Mouse (Mus musculus) right cerebral cortex, postnatal 36 days (tissue): ENCODE measurements around the gene Sema6b.
"Not testable (repeated sequence)": the region's sequence is repeated elsewhere in the genome, so short reads cannot be mapped to it uniquely, and the experiment has no call there.

Source experiments
- DNase-seq, 2 experiments: peaks; one replicate each; pipeline ENCODE4 v3.0.0; 2022; ENCODE audit warnings: low spot score in 2 of 2, mixed read lengths in 1 of 2

Sema6b gene

DNA sequence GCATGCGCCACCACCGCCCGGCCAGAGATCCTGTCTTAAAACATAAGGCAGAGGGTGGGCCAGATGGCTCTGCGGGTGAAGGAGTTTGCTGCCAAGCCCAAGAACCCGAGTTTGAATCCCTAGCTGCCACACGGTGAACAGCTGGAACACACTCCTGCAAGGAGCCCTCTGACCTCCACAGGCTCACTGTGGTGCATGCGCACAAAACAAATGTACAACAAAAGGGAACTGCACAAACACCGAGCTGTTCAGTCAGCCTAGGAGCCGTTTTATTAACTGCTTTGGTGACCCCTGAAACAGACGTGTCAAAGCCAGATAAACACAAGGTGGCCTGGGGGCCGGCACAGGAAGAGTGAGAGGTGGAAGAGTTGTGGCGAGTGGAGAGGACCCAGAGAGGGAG is 20.7 kb downstream of the Sema6b start:
- DNase-seq = no peak

DNA sequence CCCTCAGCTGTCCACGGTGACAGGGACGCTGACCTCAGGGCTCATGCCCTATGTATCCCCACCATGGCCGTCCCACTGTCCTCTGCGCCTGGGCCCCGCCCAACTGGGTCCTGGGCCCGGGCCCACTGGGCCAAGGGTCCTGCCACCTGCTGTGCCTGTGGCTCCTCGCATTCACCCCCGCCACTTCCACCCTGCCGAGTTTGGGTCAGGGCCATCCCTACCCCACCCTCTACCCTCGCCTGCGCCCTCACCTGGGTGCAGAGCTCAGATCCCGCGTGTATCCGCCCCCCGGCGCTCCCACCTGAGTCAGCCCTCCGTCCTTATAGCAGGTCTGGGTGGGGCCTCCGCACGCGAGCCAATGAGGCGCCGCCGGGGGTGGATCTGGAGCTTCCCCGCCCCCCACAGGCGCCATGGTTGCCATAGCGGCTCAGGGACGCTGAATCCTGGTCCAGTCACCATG is 22.9 kb downstream of the Sema6b start, which contains the start of gene Plin5:
Gene Plin5 (minus strand): TSS at position 346 of the 460 bp plus-strand sequence.
- peak in 1 of 2 experiments; percentile 47 for DNase-seq

DNA sequence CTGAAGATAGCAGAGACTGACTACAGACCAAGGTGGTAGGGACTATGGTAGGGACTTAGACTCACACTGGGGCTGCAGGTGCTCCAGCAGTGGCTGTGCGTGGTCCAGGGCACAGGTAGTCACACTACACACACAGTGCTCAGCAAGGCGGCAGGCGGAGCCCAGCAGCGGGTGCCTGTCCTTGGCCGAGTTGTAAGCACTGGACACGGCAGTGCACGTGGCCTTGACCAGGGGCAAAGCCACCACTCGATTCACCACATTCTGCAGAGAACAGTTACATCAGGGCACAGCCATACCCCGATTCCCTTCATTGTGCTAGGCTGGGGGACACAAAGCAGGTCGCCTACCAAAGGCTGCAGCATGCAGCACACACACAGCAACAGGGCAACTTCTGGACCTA is 23.9 kb downstream of the Sema6b start:
- DNase-seq = no peak

DNA sequence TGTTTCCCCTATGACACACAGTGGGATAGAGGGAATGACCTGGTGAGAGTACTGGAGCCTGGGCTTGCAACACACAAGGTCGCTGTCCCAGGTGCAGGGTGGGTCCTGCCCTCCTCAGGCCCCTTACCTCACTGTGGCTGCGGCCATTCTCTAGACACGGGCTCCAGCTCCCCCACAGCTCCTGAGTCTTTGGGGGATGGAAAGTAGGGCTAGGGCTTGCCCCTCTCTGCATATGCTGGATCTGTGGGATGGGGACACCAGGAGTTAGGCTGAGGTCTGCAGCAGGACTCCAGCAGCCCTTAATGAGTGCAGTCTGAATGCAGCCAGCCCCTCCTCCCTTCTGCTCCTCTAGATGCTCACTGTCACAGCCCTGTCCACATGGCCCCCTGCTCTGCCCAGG is 27.4 kb downstream of the Sema6b start:
- no peak for DNase-seq

DNA sequence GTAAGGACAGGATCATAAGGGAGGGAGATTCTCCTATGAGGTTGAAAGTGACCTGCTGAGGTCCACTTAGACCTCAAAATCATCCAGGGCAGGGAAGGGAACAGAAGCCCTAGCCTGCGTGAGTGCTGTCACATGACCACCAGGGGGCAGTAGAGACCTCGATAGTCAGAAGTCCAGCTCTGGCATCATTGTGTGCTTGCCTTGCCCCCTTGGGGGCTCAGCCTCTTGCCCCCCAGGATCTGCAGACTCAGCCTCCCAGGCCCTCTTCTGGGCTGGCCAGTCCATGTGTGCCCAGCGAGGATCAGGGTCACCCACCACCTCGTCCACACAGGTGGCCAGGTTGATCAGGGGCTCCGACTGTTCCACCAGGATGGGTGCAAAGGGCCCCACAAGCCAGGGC is 28.3 kb downstream of the Sema6b start:
- DNase-seq = no peak

DNA sequence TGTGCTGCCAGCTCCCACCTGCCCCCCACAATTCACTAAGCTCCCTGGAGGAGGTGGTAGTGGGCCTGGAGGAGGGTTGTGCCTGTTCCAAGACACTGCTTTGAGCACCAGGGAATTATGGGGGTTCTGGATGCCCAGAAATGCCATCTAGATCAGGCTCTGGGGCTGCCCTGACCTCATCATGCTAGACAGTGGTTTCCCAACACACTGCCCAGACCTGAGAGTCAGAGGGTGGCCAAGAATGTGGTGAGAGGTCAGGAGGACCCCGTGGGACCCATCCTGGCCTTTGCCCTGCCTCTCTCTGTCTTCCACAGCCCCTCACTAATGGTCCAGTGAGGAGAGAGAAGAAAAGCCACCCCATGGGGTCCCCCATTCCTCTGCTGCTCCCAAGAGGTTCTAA is 29.1 kb downstream of the Sema6b start:
- no peak for DNase-seq

DNA sequence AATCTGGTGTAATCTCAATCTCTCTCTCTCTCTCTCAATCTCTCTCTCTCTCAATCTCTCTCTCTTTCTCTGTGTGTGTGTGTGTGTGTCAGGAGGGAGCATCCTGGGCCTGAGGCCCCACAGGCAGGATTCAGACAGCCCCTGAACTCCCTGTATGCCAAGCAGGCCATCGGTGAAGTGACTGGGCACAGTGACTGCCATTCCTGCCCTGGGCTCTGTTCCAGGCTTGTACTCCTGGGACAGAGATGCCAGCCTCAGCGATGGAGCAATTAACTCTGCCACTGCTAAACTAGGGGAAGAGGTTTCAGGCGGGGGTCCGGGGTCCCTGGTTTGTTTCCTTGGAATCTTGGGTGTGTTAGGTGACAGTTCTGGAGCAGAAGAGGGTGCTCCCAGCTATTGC is 29.6 kb downstream of the Sema6b start:
- DNase-seq = no peak

DNA sequence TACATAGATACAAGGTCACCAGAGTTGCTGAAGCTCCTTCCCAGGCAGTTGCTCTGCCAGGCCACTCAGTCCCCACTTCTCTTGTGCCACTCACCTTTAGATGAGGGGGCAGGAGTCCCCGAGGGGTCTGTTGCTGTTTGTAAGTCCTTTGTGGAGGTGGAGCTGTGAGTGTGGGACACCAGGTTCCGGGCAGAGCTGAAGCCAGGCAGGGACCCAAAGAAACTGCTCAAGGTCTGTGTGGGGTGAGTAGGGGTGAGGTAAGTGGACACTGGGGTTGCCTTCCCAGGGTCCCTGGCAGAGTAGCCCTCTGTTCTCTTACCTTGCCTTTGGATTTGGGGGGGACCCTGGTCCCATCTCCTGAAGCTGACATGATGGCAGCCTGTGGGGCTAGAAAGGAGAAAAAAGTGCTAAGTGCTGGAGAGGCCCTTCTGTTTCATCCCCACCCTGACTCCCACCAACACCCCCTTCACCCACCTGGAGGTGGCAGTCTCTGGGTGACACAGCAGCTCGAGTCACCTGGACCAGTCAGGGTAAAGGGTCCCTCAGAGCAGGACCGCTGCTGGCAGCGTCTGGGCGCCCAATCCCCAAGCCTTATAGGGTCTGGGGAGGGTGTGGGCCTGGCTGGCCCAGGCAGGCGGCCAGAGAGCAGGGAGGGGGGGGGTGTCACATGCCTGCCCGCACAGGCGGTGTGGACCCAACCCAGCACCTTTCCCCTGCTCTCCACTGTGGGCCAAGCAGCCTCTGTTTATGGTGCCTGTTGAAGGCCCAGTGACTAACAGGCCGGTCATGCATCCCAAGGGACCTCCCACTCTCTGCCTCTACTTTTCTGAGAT is 30.7 kb downstream of the Sema6b start, which contains the start of gene Plin4:
Gene Plin4 (minus strand): TSS at position 585 of the 833 bp plus-strand sequence.
- no peak for DNase-seq

DNA sequence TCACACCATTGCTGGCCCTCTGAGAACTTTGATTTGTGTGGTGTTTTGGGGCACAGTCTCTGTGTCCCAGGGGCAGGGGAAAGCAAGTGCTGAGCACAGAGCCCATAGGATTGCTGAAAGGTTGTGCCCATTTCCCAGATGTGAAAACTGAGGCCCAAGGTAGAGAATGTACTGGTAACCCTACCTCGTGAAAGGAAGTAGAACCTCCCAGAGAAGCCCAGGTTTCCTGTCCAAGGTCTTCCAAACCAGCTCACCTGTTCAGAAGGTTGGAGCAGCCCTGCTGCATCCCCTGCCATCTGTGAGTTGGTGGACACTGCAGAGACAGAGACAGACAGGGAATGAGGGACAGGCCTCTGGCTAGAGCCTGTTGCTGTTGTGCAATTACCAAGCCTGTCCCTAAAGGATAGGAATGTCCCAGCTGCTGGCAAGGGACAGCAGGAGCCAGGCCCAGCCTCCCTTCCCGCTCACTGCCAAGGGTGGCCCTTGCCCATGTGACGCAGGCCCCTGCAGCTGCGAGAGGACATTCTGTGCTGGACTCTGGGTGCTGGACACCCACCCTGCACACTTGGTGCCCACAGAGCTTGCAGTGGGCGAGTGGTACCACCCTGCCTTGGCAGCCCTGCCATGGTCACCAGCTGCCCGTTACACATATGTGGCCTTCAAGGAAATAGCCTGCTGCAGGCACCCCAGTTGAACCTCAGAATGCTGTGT is 31.7 kb downstream of the Sema6b start:
- peak; percentile 76 for DNase-seq

DNA sequence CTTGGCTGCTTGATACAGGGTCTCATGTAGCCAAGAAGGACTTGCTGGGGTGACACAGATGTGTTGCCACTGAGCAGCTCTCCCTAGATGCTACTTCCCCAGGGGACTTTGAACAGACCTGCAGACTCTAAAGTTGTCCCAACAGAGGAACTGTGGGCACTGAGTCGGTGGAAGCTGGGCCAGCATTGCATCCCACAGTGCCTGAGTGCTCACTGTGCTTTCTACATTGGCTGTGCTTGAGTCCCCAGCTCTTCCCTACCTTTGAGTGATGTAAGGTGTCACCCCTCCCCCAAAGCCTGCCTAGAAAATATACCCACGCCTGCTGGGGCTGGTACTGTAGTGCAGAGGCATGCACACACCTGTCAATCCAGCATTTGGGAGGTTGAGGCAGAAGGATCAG is 32.4 kb downstream of the Sema6b start:
- no peak for DNase-seq

DNA sequence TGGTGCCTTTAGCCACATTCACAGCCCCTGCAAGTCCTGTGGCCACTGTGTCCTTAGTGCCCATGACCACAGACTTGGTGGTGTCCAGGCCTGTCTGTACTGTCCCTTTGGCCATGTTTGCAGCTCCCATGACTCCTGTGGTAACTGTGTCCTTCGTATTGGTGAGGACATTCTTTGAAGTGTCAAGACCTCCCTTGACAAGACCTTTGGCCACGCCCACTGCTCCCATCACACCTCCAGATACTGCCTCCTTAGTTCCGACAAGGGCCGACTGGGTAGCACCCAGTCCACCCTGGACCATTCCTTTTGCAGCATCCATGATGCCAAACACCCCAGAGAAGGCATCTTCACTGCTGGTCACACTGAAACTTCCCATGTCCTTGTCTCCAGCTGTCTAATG is 33.2 kb downstream of the Sema6b start:
- DNase-seq = no peak

DNA sequence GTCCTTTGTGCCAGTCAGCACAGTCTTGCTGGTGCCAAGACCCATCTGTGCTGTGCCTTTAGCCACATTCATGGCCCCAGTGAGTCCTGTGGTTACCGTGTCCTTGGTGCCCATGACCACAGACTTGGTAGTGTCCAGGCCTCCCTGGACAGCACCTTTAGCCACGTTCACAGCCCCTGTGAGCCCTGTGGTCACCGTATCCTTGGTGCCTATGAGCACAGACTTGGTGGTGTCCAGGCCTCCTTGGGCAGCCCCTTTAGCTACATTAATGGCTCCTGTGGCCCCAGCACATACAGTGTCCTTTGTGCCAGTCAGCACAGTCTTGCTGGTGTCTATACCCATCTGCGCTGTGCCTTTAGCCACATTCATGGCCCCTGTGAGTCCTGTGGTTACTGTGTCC is 33.7 kb downstream of the Sema6b start:
- DNase-seq = not testable (repeated sequence)

DNA sequence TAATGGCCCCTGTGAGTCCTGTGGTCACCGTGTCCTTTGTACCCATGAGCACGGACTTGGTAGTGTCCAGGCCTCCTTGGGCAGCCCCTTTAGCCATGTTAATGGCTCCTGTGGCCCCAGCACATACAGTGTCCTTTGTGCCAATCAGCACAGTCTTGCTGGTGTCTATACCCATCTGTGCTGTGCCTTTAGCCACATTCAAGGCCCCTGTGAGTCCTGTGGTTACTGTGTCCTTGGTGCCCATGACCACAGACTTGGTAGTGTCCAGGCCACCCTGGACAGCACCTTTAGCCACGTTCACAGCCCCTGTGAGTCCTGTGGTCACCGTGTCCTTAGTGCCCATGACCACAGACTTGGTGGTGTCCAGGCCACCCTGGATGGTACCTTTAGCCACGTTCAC is 35.3 kb downstream of the Sema6b start:
- DNase-seq = not testable (repeated sequence)

DNA sequence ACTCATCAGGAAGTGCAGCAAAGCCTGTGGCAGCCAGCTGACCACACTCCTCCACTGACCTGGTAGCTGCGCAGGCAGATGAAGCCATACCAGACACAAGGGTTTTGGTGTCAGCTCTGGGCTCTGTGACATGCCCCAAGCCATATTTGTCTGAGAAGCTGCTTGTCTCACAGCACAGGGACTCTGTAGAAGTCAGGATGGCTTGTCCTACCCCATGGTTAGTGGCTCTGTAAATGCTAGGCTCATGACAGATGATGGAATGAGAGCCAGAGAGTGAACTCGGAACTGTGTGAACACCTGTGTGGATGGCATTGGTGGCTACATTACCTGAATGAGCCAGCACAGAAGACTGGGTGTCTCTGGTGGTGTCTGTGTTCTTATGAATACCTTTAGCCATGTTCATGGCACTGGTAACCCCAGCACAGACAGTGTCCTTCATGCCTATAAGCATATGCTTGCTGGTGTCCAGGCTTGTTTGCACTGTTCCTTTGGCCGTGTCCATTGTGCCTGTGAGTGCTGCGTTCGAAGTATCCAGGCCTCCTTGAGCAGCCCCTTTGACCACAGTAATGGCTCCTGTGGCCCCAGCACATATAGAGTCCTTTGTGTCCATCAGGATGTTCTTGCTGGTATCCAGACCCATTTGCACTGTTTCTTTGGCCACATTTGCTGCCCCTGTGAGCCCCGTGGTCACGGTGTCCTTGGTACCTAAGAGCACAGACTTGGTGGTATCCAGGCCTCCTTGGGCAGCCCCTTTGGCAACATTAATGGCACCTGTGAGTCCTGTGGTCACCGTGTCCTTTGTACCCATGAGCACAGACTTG is 36.5 kb downstream of the Sema6b start:
- no peak for DNase-seq

DNA sequence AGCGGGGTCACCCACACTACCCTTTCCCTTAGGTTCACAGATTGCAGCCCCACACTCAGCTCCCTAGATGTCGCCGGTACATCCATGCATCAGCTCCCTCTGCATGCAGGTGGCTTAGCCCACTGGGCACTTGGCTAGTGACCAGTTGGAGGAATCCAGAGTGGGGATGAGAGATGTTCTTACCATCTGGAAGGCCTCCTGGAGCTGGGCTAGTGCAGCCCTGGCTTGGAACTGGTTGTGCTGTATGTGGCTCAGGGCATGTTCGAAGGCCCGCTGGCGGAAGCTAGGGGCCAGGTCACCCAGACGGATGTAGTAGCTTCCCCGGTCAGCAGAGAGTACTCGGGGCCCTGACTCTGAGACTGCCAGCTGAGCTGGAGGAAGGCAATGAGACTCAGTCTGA is 37.2 kb downstream of the Sema6b start:
- DNase-seq = no peak

DNA sequence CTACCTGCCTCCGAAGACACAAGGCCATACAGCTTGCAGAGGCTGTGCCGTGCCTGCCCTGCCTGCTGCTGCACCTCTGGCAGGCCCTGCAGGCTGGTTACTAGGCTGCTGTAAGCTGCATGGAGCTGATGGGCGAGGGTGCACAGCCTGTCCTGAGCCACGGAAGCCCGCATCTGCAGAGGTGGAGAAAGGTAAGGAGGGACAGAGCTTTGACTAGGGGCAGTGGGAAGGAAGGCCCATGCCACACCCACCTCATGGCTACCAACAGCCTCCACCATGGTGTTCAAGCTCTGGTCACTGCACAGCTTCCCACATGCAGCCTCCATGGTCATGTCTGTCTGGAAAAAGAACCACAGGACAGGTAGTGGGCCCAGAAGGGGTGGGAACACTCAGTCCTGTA is 38.0 kb downstream of the Sema6b start:
- DNase-seq = no peak

DNA sequence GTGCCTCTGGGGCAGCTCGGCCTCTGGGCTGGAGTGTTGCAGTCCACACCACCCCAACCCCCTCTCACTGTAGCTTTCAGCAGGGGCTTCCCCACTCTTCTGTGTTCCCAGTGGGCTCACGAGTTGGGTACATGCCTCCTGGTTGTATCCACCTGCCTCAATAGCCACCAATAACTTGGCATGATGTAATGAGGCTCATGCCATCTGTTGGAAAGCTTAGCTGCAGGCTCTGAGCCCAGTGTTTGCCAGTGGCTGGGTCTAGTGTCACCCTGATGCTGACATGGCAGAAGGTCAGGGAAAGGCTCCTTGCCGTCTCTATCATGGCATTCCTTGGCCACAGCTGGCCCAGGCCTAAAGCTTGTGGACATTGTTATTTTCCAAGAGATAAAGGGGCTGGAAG is 39.3 kb downstream of the Sema6b start:
- no peak for DNase-seq

DNA sequence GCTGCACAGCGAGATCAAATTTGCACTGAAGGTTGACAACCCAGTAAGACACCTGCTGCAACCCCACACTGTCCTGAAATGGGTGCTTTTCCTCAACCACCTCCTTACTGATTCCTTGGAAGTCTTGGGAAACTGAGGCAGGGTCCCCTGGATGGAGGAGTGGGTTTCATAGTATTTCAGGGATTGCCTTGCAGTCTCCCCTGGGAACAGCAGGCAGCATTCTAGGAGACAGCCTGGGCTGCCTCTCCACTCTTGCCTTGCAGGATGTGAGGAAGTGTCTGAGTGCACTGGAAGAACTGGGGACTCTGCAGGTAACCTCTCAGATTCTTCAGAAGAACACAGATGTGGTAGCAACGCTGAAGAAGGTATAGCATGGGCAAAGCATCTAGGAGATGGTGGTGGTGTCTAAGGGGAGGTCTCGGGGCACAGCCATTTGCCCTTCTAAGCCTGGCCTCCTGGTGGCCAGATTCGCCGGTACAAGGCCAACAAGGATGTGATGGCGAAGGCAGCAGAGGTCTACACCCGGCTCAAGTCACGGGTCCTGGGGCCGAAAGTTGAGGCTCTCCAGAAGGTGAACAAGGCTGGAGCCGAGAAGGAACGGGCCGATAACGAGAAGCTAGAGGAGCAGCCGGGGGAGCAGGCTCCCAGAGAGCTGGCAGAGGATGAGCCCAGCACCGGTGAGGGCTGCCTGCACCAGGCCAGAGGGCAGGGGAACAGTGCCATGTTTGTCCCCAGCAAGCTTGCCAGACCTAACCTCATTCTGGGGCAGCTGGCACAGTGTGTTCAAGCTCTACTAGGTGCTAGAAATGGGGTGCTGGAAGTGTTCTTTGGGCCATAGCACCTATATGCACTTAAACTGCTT is 41.2 kb downstream of the Sema6b start:
- DNase-seq = no peak

DNA sequence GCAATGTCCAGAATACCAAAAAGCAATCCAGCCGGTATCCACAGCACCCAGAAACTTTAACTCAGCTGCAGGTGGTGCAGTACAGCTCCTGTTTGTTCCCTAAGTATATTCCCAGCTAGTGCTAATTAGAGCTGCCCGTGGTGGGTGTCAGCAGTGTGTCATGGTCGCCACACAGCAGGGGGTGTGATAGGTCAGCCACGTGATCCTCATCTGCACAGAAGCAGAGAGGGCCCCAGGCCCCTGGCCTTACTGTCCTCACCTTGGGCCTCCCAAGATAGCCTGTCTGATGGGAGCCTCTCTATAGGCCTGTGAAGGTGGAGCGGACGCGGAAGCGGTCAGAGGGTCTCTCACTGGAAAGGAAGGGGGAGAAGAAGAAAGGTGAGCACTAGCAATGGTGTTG is 42.0 kb downstream of the Sema6b start:
- DNase-seq = no peak

DNA sequence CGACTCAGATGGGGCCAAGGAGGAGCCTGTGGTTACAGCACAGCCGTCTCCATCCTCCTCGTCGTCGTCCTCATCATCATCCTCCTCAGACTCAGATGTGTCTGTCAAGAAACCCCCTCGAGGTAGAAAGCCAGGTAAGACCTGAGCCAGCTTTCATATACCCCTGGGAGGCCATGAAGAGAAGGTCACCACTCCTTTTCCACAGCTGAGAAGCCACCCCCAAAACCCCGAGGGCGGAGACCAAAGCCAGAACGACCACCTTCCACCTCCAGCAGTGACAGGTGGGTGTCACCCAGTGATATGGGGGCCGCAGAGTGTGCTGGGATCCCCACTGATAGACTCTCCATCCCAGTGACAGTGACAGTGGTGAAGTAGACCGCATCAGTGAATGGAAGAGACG is 43.3 kb downstream of the Sema6b start:
- DNase-seq = no peak

DNA sequence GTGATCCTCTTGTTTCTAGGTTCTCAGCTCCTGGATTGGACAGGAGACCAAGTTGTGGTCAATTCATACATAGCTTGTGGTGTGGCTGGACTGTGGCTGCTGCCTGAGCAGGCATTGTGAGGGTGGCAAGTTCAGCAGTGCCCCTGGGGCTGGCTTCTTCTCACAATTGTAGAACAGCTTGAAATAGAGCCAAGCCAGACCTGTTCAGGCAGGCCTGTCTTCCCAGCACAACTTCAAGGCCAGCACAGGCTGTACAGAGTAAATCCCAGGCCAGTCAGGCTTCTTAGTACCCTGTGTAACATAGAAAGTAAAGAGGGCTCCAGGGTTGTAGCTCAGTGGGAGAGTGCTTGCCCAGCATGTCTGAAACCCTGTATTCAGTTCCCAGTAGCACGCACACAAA is 47.3 kb downstream of the Sema6b start:
- DNase-seq = no peak
